Mouse (Mus musculus): ENCODE data around the gene Rapgef4.

The Rapgef4 gene

DNA sequence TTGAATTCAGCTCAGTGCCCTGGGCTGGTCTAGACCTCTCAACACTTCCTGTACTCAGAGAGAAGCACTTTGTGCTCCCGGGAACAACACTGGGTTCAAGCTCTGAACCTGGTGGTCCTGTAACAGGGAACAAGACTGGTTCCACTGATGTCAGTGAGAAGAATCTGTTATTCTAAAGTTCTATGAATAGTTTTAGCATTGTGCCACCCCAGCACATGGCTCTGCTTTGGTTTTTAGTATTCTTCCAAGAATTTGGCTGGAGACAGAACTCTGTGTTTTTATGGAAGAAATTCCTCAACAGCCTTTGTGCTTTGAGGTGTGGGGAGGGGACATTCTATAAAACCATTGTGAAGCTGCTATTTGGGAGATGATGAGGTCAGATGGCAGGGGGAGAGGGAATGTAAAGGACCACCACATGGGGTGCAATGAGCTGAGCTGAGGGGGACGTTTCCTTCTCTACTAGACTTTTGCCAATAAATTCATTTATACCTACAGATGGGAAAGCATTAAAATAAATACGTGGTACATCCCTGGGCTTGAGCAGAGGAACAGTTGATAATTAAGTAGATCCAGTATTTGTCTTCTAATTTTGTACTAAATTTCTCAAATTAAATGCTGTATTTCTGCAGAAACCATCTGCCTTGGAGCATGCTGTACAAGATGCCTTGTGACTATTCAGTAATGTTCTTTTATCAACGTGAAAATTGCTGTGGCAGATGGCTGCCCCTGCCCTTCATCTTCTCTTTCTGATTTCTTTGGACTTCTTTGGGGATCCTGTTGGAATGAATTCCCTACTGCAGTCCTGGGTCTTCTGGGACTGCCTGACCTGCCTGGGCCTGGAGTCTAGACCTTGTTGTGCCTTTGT is 127.6 kb downstream of the Rapgef4 start:
- in situ Hi-C loops (cut with MboI; ENCODE audit: unreplicated experiment in 2 of 2): no loop called here

- in situ Hi-C loops (cut with MboI; ENCODE audit: unreplicated experiment in 2 of 2): loop anchor here in 1 of 2 experiments (5.0 kb wide), 1 partner anchor 37 kb away; no protein-coding TSS in a partner anchor
These were observed 129.4 kb downstream of the Rapgef4 start for GRCm38 (mm10) chr2:72110404-72110803.

DNA sequence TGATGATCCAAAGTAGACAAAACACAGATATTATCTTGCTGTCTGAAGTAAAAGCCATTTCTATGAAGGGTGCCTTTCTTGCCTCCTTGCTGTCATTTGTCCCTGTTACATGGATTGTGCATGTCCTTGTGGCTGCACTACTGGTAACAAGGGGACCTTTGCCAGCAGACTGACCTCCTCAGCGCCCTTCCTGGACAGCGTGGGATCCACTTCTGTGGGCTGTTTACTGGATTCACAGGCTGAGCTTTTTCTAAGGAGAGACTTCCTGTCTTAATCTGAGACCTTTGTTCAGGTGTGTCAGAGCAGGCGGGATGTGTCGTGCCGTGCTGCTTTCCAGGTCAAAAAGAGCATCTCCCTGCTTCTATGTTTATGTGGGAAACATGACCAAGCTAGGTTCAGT is 132.7 kb downstream of the Rapgef4 start:
- in situ Hi-C loops (cut with MboI; ENCODE audit: unreplicated experiment in 2 of 2): loop anchor here in 1 of 2 experiments (5.0 kb wide), 1 partner anchor 34 kb away; no protein-coding TSS in a partner anchor

DNA sequence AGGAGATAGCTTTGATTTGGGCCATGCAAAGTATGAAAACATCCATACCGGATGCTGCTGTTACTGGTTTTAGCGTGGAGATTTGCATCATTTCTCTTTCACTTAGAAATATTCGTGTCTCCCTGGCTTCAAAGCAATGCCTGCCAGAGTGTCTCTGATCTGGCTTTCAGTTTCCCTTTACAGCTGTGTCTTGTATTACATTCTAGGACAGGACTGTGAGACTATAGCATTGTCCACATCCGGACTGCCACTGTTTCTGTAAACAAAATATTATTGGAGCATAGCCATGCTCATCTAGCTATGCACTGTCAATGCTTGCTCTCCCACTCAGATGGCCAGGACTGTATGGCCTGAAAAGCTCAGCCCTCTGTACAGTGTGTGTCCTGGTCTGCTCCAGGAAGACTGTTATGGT is 133.1 kb downstream of the Rapgef4 start:
- in situ Hi-C loops (cut with MboI; ENCODE audit: unreplicated experiment in 2 of 2): loop anchor here in 1 of 2 experiments (5.0 kb wide), 1 partner anchor 33 kb away; no protein-coding TSS in a partner anchor

GRCm38 (mm10) chr2:72116103-72116502 is 135.1 kb downstream of the Rapgef4 start:
- in situ Hi-C loops (cut with MboI; ENCODE audit: unreplicated experiment in 2 of 2): no loop called here

DNA sequence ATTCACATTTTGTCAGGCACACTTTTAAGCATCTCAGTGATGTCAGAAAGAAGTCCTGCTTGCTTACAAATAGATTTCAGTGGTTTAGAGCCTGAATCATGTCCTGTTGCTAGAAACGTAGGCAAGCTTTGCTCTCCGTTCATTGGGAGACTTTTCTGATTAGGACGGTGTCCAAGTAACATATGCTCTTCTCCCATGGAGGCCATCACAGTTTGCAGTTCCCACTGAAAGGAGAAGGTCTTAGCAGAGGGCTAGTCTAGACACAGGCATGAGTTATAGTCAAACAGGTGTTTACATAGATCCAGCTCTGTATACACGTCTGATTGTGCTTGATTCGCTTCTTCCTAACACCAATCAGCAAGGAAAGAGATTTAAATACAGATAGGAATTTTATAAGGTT is 135.7 kb downstream of the Rapgef4 start:
- in situ Hi-C loops (cut with MboI; ENCODE audit: unreplicated experiment in 2 of 2): no loop called here

DNA sequence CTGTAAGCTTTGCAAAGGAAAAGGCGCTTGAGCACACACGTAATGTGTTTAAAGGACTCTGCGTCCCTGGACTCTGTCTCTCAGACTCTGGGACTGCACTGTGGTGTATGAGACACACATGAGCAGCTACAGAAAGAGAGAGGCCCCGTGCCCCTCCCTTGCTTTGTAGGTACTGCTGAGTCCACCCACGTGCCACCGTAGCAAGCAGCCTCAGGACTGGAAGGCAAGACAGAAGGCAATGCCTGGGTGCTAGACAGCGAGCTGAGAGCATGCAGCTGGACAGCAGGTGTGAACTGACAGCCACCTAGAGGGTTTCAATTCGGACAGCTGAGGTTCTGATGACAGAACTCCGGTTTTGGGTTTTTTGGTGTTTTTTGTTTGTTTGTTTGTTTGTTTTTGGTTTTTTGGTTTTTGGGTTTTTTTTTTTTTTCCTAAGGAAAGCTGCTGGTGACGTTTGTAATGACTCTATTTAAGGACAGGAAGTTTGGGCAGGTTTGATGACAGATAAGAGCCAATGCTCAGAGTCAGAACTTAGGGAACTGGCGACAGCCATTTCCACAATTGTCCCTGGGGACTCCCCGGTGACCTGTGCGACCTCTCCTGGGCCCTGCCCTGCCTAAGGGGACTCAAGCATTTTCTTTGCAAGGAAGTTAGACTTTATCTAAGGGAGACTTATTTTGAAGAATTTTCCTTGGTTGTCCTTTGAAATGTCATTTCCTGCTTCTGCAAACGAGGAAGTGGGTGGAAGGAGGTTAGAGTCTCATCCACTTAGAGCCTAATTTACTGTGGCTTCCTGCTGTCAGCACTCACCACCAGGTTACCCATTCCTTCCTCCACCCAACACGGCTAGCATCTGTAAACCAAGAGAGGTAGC is 136.3 kb downstream of the Rapgef4 start:
- in situ Hi-C loops (cut with MboI; ENCODE audit: unreplicated experiment in 2 of 2): no loop called here

- in situ Hi-C loops (cut with MboI; ENCODE audit: unreplicated experiment in 2 of 2): no loop called here
These were observed 139.2 kb downstream of the Rapgef4 start for GRCm38 (mm10) chr2:72120211-72120610.

DNA sequence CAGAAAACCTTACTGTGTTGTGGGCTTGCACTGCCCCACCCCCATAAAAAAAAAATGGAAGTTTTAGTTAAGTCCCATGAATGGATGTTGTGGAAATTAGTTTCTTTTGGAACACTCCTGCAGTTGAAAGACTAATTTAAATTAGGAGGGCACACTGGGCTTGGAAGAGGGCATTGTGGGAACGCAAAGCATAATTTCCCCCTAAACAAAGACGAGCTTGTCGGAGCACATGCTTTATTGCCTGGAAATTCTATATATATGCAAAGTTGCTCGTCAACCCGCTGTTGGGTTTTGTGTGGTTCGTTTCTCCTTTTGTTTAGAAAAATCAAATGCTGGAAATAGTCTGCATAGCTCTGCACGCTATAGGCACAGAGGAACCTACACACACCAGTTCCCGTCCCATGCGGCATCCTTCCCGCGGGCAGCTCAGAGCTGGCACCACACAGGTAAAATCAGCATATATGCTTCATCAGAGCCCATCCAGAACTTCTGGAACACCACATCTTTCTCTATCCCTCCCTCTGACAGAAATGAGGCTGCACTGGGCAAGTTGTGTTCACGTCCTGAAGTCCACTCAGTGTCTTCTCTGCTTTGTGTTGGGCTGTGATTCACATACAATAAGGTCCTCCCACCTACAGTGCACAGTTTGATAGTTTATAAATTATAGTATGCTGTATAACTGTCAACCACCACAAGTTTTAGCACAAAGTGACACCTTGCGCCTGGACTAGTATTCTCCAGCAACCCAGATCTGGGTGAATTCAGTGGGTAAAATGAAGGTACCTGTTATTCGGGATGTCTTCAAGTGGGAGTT is 141.6 kb downstream of the Rapgef4 start:
- in situ Hi-C loops (cut with MboI; ENCODE audit: unreplicated experiment in 2 of 2): no loop called here

DNA sequence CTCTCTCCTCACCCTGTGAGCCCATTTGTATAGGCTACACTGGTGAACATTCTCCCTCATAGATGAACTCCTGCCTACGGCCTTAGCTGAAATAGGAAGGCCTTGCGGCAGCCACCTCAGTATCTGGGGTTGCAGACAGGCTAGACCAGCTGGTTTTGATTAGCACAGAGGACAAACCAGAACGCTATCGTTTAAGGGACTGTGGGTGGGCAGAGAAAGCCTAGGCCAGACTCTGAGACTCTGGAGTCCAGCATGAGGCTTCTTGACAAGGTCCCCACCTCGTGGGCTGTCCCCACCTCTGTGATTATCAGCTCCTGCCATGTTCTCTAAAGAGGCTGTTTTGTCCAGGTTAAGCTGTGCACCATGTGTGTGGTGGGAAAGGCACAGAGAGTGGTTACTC is 142.8 kb downstream of the Rapgef4 start:
- in situ Hi-C loops (cut with MboI; ENCODE audit: unreplicated experiment in 2 of 2): no loop called here

DNA sequence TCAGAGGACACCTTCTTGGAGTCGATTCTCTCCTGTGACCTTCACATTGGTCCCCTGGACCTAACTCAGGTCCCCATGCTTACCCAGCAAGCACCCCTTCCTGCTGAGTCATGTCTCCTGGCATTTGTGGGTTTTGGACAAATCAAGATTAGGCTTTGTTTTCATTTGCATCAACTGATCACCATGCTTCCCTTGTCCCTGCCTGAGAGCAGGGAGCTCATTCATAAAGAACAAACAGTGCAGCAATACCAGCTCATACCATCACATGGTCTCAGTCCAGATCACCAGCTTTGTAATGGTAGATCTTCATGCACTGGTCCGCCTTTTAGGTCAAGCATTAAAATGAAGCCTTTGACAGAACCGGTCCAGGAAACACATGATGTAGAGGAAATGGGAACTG is 144.7 kb downstream of the Rapgef4 start:
- in situ Hi-C loops (cut with MboI; ENCODE audit: unreplicated experiment in 2 of 2): loop anchor here in 1 of 2 experiments (25.0 kb wide), 1 partner anchor 263 kb away; the partner anchor contains the start of gene Pdk1

DNA sequence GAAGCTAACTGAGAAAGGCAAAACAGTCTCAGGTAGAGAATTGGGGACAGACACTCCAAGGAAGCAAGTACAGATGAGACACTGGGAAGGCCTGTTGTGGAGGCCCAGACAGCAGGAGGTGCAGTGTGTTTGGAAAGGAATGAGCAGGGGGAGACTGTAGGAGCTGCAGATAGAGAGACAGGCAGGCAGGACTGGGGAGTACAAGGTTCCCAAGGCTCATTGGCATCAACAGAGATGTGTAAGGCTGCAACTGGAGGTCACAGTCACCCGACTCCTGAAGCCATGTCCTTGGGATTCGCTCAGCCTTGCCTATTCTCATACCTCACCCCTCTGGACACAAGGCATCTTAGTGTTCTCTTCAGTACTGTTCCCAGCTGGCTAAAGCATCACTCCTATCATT is 145.4 kb downstream of the Rapgef4 start:
- in situ Hi-C loops (cut with MboI; ENCODE audit: unreplicated experiment in 2 of 2): loop anchor here in 1 of 2 experiments (25.0 kb wide), 1 partner anchor 264 kb away; the partner anchor contains the start of gene Pdk1

DNA sequence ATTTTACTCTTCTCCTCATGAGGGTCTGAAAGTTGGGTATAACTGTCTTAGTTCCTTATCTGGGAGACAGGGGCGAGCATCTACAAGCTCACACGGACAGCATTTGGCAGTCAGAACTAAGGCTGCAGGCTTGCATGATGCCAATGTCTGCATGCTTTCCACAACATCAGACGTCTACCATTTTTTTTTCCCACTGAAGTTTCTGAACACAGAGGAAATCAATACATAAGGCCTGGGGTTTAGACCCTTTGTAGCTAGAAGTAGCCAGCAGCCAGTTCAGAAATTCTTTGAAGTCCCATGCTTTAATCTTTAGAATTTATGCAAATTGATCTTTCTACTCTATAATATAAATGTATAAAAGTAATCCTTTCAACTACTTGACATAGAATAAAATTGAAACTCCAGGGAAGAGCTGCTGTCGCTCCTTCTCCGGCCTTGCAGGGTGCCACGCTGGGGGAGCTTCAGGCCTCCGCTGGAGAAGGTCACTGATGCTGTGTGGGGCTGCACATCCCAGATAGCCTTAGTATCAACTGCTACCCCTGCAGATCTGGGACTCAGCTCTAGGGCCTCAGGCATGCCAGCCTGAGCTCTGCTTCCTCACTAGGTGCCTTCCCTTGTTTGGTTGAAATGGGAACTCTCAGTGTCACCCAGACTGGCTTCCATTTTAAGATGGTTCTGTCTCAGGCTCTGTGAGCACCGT is 148.7 kb downstream of the Rapgef4 start:
- in situ Hi-C loops (cut with MboI; ENCODE audit: unreplicated experiment in 2 of 2): loop anchor here in 1 of 2 experiments (25.0 kb wide), 1 partner anchor 267 kb away; the partner anchor contains the start of gene Pdk1

DNA sequence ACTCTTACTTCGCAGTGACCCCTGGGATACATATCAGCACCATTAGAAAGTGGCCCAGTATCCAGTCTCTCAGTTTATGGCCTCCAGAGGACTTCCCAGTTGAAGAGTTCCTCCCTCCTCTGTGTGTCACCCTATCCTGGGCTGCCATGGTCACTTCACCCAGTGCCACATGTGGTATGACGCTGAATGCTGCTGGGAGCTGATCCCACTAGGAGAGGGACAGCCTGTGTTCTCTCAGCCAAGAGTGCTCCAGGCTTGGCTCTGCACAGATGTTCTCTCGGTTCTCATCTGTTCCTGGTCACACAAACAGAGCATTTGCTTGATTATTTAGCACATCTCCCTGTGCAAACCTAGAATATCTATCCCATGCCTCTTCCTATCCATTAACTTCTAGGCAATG is 151.2 kb downstream of the Rapgef4 start:
- in situ Hi-C loops (cut with MboI; ENCODE audit: unreplicated experiment in 2 of 2): loop anchor here in 1 of 2 experiments (25.0 kb wide), 1 partner anchor 270 kb away; the partner anchor contains the start of gene Pdk1

- in situ Hi-C loops (cut with MboI; ENCODE audit: unreplicated experiment in 2 of 2): loop anchor here in 1 of 2 experiments (25.0 kb wide), 1 partner anchor 274 kb away; the partner anchor contains the start of gene Pdk1
These were observed 155.0 kb downstream of the Rapgef4 start for GRCm38 (mm10) chr2:72136045-72136444.

- in situ Hi-C loops (cut with MboI; ENCODE audit: unreplicated experiment in 2 of 2): loop anchor here in 1 of 2 experiments (25.0 kb wide), 1 partner anchor 274 kb away; the partner anchor contains the start of gene Pdk1
These were observed 155.6 kb downstream of the Rapgef4 start for GRCm38 (mm10) chr2:72136486-72137264.

- in situ Hi-C loops (cut with MboI; ENCODE audit: unreplicated experiment in 2 of 2): loop anchor here (10.0 to 25.0 kb wide), 2 partner anchors 45 to 278 kb away; partner anchors contain the start of gene Pdk1 (in 1 of the 2)
These were observed 159.1 kb downstream of the Rapgef4 start for GRCm38 (mm10) chr2:72139863-72140845.

Measured in v-Abl transformed pro-B cells (cell line).